Mouse (Mus musculus) olfactory bulb, adult 2 months (tissue): Measurements from ENCODE around the gene Ttc21a.

Experiments used
- CTCF ChIP-seq: fragments of 200-500 bp; IDR thresholded peaks from 2 replicates; pipeline ENCODE4 v1.5.1; 2012; ENCODE audit warnings: low read depth, mild to moderate bottlenecking, low read length, moderate library complexity; ENCODE audit not compliant: insufficient read depth
- POLR2A ChIP-seq: fragments of 200-500 bp; IDR thresholded peaks from 2 replicates; pipeline ENCODE4 v1.6.1; 2012; ENCODE audit warnings: mild to moderate bottlenecking, low read depth, low read length, moderate library complexity; ENCODE audit not compliant: insufficient read depth

- TF ChIP-seq POLR2A: no peak
- TF ChIP-seq CTCF: no peak
These were observed 13.0 kb downstream of the Ttc21a start for GRCm38 (mm10) chr9:119950434-119950833.
